Mouse (Mus musculus) CH12.LX (cell line): ENCODE measurements around the gene Pde4dip. TPM values are rescaled to one million over a fixed set of nuclear protein-coding genes. Genes with fewer than 3 reads are reported as not detected.

Source experiments
- DNase-seq: peaks from one replicate; pipeline ENCODE4 v3.0.0-alpha.2; 2013; ENCODE audit errors: extremely low read depth
- H3K27ac ChIP-seq: 2 replicates; pipeline ENCODE4 v1.5.1; 2012; ENCODE audit warnings: low read depth, mild to moderate bottlenecking, control low read depth, moderate library complexity; ENCODE audit not compliant: insufficient read depth
- H3K27me3 ChIP-seq: replicated peaks from 2 replicates; pipeline ENCODE3; 2012; ENCODE audit warnings: inconsistent platforms
- H3K36me3 ChIP-seq, 2 experiments: replicated peaks in 1 of 2; 2 replicates each; pipeline versions ENCODE3 to v1.6.1; 2012; ENCODE audit warnings: inconsistent platforms in 1 of 2, low read length in 1 of 2, mild to moderate bottlenecking in 1 of 2, mixed read lengths in 1 of 2, moderate library complexity in 1 of 2; ENCODE audit not compliant: control insufficient read depth in 1 of 2, insufficient read depth in 1 of 2
- H3K4me1 ChIP-seq, 2 experiments: 2 replicates each; pipeline ENCODE4 v1.6.1; 2012; ENCODE audit warnings: inconsistent platforms in 1 of 2, moderate library complexity in 1 of 2; ENCODE audit not compliant: insufficient read depth in 2 of 2, control insufficient read depth in 1 of 2
- H3K4me2 ChIP-seq: 2 replicates; pipeline ENCODE4 v1.6.1; 2012; ENCODE audit warnings: low read depth, mild to moderate bottlenecking, control low read depth; ENCODE audit not compliant: poor library complexity, insufficient read depth, severe bottlenecking
- H3K4me3 ChIP-seq, 3 experiments: fragments of 150-350 bp in 1 of 3; sonication (generic) in 1 of 3; replicated peaks in 1 of 3; 2 replicates each; pipeline versions ENCODE3 to v1.5.1; 2011 to 2012; ENCODE audit warnings: low read depth in 2 of 3, low read length in 2 of 3, mild to moderate bottlenecking in 2 of 3, moderate library complexity in 2 of 3, control low read depth in 1 of 3, improper control_type of control experiment in 1 of 3, inconsistent platforms in 1 of 3, mixed read lengths in 1 of 3; ENCODE audit not compliant: poor library complexity in 1 of 3
- H3K79me2 ChIP-seq: replicated peaks from 2 replicates; pipeline ENCODE4 v1.6.1; 2012; ENCODE audit warnings: mild to moderate bottlenecking, moderate library complexity; ENCODE audit not compliant: control insufficient read depth, poor library complexity, insufficient read depth, severe bottlenecking; ENCODE audit errors: extremely low read depth
- H3K9ac ChIP-seq: 2 replicates; pipeline ENCODE4 v1.6.1; 2012; ENCODE audit warnings: low read depth, mild to moderate bottlenecking, control low read depth, moderate library complexity; ENCODE audit not compliant: insufficient read depth
- H3K9me3 ChIP-seq: replicated peaks from 2 replicates; pipeline ENCODE3; 2012; ENCODE audit warnings: low read length, inconsistent platforms, mixed read lengths
- BHLHE40 ChIP-seq: IDR thresholded peaks from 2 replicates; pipeline ENCODE4 v1.6.1; 2011; ENCODE audit warnings: mild to moderate bottlenecking, low read depth, low read length, improper control_type of control experiment
- CHD2 ChIP-seq: IDR thresholded peaks from 2 replicates; pipeline ENCODE4 v1.6.1; 2011; ENCODE audit warnings: low read length, improper control_type of control experiment
- CTCF ChIP-seq, 2 experiments: IDR thresholded peaks in 1 of 2; conservative IDR thresholded peaks in 1 of 2; 2 replicates each; pipeline ENCODE4 v1.5.1; 2011 to 2012; ENCODE audit warnings: low read depth in 2 of 2, low read length in 2 of 2, improper control_type of control experiment in 1 of 2, inconsistent platforms in 1 of 2, mild to moderate bottlenecking in 1 of 2, moderate library complexity in 1 of 2
- EP300 ChIP-seq: IDR thresholded peaks from 2 replicates; pipeline ENCODE4 v1.6.1; 2011; ENCODE audit warnings: low read length, improper control_type of control experiment
- ETS1 ChIP-seq: conservative IDR thresholded peaks from 2 replicates; pipeline ENCODE4 v1.6.1; 2012; ENCODE audit warnings: low read depth, mild to moderate bottlenecking, inconsistent platforms, low read length, improper control_type of control experiment, moderate library complexity
- GABPA ChIP-seq: IDR thresholded peaks from 2 replicates; pipeline ENCODE4 v1.6.1; 2012; ENCODE audit warnings: low read depth, low read length, improper control_type of control experiment, inconsistent platforms; ENCODE audit not compliant: insufficient replicate concordance
- JUND ChIP-seq: conservative IDR thresholded peaks from 2 replicates; pipeline ENCODE4 v1.6.1; 2011; ENCODE audit warnings: low read depth, low read length, improper control_type of control experiment
- MAX ChIP-seq: IDR thresholded peaks from 2 replicates; pipeline ENCODE4 v1.6.1; 2011; ENCODE audit warnings: low read length, improper control_type of control experiment
- MEF2A ChIP-seq: IDR thresholded peaks from 2 replicates; pipeline ENCODE4 v1.6.1; 2014; ENCODE audit warnings: low read depth, mild to moderate bottlenecking, inconsistent platforms, low read length, improper control_type of control experiment, borderline replicate concordance
- MYC ChIP-seq: IDR thresholded peaks from 2 replicates; pipeline ENCODE4 v1.6.1; 2011; ENCODE audit warnings: low read depth, mild to moderate bottlenecking, improper control_type of control experiment, low read length
- NRF1 ChIP-seq: IDR thresholded peaks from 2 replicates; pipeline ENCODE4 v1.6.1; 2014; ENCODE audit warnings: low read depth, mild to moderate bottlenecking, inconsistent platforms, low read length, improper control_type of control experiment, moderate library complexity
- POLR2A ChIP-seq: IDR thresholded peaks from 2 replicates; pipeline ENCODE4 v1.6.1; 2011; ENCODE audit warnings: low read depth, mild to moderate bottlenecking, improper control_type of control experiment, low read length
- RAD21 ChIP-seq: IDR thresholded peaks from 2 replicates; pipeline ENCODE4 v1.6.1; 2011; ENCODE audit warnings: low read depth, mild to moderate bottlenecking, low read length, improper control_type of control experiment, moderate library complexity
- SMC3 ChIP-seq: IDR thresholded peaks from 2 replicates; pipeline ENCODE4 v1.6.1; 2011; ENCODE audit warnings: low read depth, low read length, improper control_type of control experiment
- TBP ChIP-seq: conservative IDR thresholded peaks from 2 replicates; pipeline ENCODE4 v1.6.1; 2011; ENCODE audit warnings: low read depth, low read length, improper control_type of control experiment
- TCF12 ChIP-seq: IDR thresholded peaks from 2 replicates; pipeline ENCODE4 v1.6.1; 2014; ENCODE audit warnings: low read depth, mild to moderate bottlenecking, inconsistent platforms, low read length, improper control_type of control experiment
- UBTF ChIP-seq: IDR thresholded peaks from 2 replicates; pipeline ENCODE4 v1.6.1; 2012; ENCODE audit warnings: low read depth, mild to moderate bottlenecking, inconsistent platforms, low read length, improper control_type of control experiment, moderate library complexity
- USF2 ChIP-seq: conservative IDR thresholded peaks from 2 replicates; pipeline ENCODE4 v1.6.1; 2011; ENCODE audit warnings: low read depth, low read length, improper control_type of control experiment
- ZKSCAN1 ChIP-seq: IDR thresholded peaks from 2 replicates; pipeline ENCODE4 v1.6.1; 2012; ENCODE audit warnings: low read depth, inconsistent platforms, low read length, improper control_type of control experiment, borderline replicate concordance
- ZNF384 ChIP-seq: IDR thresholded peaks from 2 replicates; pipeline ENCODE4 v1.6.1; 2012; ENCODE audit warnings: low read depth, low read length, improper control_type of control experiment, inconsistent platforms
- dilution Hi-C: fragments of 300-500 bp; cut with MboI; formaldehyde crosslinking; loops from 2 replicates; pipeline ENCODE4 v1.14.3; 2020; ENCODE audit warnings: low sequenced_read_pairs; ENCODE audit not compliant: extremely low pct_unique_long_range_greater_than_20kb, extremely low pct_ligation_motif_present
- in situ Hi-C: fragments of 300-500 bp; cut with MboI; formaldehyde crosslinking; loops from 3 replicates; pipeline ENCODE4 v1.14.3; 2019; ENCODE audit warnings: low sequenced_read_pairs, low pct_ligation_motif_present, low pct_unique_long_range_greater_than_20kb, mixed read lengths
- polyA plus RNA-seq: library from polyadenylated mRNA; unstranded; fragments of >175 nt; gene quantifications from 2 replicates; pipeline ENCODE4 v1.2.1, GENCODE M21; 2012; ENCODE audit warnings: low read depth; ENCODE audit not compliant: insufficient read length
- total RNA-seq, 2 experiments: library from RNA; depleted of rRNA; stranded (reverse); fragments of 300-350 nt in 1 of 2; fragments of >200 nt in 1 of 2; gene quantifications; 2 replicates each; pipeline ENCODE4 v1.2.3; 2012 to 2014

Gene Pde4dip
- total and polyA plus RNA-seq, 3 experiments = 12.4 to 21.7 (median 15.2) TPM

DNA sequence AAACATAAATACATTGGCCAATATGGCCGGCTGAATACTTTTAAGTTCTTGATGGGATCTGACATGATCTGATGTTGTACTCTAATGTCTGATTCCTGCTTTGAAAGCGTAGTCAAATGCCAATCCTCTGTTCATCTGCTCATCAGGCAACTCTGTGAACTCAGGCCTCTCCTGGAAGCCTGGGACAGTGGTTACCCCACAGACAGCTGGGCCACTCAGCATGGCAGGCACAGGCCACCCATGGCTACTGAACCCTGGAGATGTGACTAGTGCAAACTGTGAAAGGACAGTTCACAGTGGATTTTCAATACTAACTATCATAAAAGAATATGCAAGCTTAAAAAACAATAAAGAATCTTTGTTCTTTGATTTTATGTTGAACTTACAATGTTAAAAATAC lies 85.6 kb downstream of the Pde4dip start:
- peaks cover 2 to 47% of the 10 kb centered on the region in 2 experiments; a peak in 3 of 4 replicates for H3K4me1 ChIP-seq
- no peak for DNase-seq
- in situ Hi-C loops (no loop called here), dilution Hi-C loops (no loop called here)
- H3K9me3 ChIP-seq = no peaks in the 10 kb centered on the region
- no peak overlapping the region for H3K4me3 ChIP-seq
- TF ChIP-seq GABPA (no peak), TCF12 (no peak), USF2 (no peak), ETS1 (no peak), NRF1 (no peak), CHD2 (no peak), ZKSCAN1 (no peak), ZNF384 (no peak), MEF2A (no peak), EP300 (no peak), POLR2A (no peak), MYC (no peak), JUND (no peak), MAX (no peak), SMC3 (no peak), BHLHE40 (no peak)
- no peak overlapping the region for H3K9ac ChIP-seq
- H3K27me3 ChIP-seq = no peaks in the 10 kb centered on the region
- H3K27ac ChIP-seq = no peak overlapping the region
- no peaks in the 10 kb centered on the region for H3K79me2 ChIP-seq
- H3K36me3 ChIP-seq = no peaks in the 10 kb centered on the region
- H3K4me2 ChIP-seq = no peak overlapping the region

DNA sequence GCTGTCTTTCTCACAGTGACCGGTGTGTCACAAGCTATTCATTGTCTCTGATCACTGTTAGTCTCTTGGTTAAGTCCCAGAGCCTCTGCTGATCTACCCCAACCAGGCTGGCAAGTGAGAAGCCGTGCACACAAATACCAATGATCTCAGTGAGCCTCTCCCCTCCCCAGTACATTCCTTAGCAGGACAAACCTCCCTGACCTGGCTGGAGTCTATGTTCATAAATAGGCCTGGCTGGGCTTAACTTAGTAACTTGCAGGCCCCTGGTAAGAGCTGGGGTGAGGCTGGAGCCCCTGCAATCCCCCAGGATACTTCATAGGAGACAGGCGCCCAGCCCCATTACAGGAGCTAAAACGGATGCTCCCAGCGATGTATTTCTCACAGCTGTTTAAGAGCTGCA lies 86.2 kb downstream of the Pde4dip start:
- H3K4me1 ChIP-seq = peaks cover 2 to 47% of the 10 kb centered on the region in 2 experiments; a peak in 3 of 4 replicates
- no peak for TF ChIP-seq UBTF
- no peak for TF ChIP-seq ETS1
- no peak for TF ChIP-seq CTCF (conservative IDR thresholded peaks at IDR 0.05 in 1 of 2, IDR thresholded peaks at IDR 0.05 in 1 of 2; ENCODE audit: low read depth in 2 of 2, low read length in 2 of 2)
- no peak for TF ChIP-seq TBP
- no peak for TF ChIP-seq RAD21
- no peak for TF ChIP-seq CHD2
- TF ChIP-seq, all 38 proteins: peak for 0
- no peaks in the 10 kb centered on the region for H3K27me3 ChIP-seq
- no peak overlapping the region for H3K9ac ChIP-seq
- no peak overlapping the region for H3K4me2 ChIP-seq
- no peaks in the 10 kb centered on the region for H3K36me3 ChIP-seq
- in situ Hi-C loops = no loop called here
- DNase-seq = no peak
- dilution Hi-C loops = no loop called here
- H3K79me2 ChIP-seq = no peaks in the 10 kb centered on the region
- H3K4me3 ChIP-seq = no peak overlapping the region
- no peak overlapping the region for H3K27ac ChIP-seq
- no peaks in the 10 kb centered on the region for H3K9me3 ChIP-seq
